Mouse (Mus musculus) layer of hippocampus, adult 6 months (tissue): ENCODE measurements around the gene Rnf167. TPM values are rescaled to one million over a fixed set of nuclear protein-coding genes. Genes with fewer than 3 reads are reported as not detected.

Source experiments
- long read RNA-seq, 2 experiments: library from polyadenylated mRNA; unstranded; transcript quantifications; one replicate each; pipeline ENCODE4 v2.0.0; 2019 to 2020
- polyA plus RNA-seq: library from polyadenylated mRNA; unstranded; fragments of <200 nt; fragmentation: Nextera tagmentation; gene quantifications from 2 replicates; pipeline ENCODE4 v1.2.3, GENCODE M21; 2021

Gene Rnf167
- polyA plus RNA-seq, result 98.0 and 122 TPM in 2 replicates
- long read RNA-seq, experiment 1, transcript Rnf167-201 (9 exons, 1,833 nt), result major isoform, 49 of 70 reads
- long read RNA-seq, experiment 1, partial matches to known transcripts, result 4 of 70 reads
- long read RNA-seq, experiment 1, other reads (novel, unspliced or antisense), result 17 of 70 reads
- long read RNA-seq, experiment 2, transcript Rnf167-201 (9 exons, 1,833 nt), result major isoform, 181 of 241 reads
- long read RNA-seq, experiment 2, transcript Rnf167-205 (10 exons, 1,957 nt), result minor isoform, 5 of 241 reads
- long read RNA-seq, experiment 2, partial matches to known transcripts, result 4 of 241 reads
- long read RNA-seq, experiment 2, other reads (novel, unspliced or antisense), result 49 of 241 reads

DNA sequence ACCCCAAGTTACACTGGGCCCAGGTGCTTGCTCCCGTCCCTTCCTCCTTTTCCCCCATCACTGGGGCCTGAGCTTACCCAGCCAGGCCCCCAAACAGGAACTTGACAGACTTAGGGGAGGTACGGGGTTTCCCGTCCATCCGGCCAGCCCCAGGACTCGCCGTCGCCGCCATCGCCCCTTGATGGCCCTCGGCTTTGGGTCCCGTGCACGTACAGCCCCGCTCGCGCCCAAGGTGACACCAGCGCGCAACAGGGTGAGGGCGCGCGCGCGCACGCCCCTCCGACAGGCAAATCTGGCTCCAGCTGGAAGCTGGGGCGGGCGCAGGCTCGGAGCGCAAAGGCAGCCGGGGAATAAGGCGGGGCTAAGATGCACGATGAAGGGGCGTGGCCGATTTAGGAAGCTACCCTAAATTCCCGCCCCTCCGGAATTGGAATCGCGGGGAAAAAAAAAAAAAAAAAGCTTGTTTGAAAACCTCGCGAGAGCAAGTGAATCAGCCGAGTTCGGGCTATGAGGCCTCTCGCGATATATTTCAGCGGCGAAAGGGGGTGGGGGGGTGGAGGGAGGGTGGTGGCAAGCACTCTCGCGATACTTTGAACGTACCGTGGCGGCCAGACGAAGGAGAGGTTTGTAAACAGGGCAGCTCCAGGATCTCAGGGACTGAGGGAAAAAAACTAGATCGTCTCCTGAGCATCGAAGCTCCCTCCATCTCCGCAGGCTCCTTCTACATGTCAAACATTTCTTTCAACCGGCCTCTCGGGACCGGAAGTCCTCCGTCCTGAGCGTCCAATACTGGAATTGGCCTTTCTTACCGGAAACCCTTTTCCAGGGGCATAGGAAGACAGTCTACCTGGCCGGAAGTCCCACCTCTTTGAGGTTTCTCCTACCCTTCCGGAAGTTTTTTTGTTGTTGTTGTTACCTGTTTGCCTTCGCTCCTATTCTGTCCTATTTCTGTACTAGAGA is at the start of gene Rnf167, which contains the start of gene Slc25a11:
Rnf167 (plus strand) TSS at position 545 of the 960 bp plus-strand sequence.
Slc25a11 (minus strand) TSS at position 789 of the 960 bp plus-strand sequence.

DNA sequence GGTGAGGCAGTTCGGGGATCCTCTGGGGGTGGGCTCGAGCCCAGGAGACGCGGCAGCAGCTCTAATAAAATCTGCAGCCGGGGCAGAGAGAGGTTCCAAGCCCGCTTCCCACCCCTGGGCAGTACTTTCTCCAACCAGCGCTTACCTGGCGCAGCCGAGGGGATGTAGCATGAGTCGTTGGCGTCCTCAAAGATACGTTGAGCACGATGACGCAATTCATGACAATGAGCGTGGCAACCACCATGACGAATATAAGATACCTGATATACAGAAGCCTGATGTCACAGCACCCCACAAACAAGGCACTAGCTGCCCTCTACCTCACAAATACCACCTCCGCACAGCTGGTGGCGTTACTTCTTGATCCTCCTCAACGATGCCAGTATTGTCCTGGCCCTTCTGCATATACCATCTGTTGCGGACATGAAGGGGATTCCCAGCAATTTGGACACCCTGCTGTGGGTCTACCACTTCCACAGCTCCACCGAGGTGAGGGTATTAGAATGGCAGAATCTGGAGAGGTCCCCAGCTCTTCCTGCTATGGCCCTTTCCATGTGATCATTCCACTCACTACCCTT is 31.4 kb upstream of the Rnf167 start, which contains the start of gene 4930544D05Rik:
4930544D05Rik (plus strand) TSS at position 333 of the 578 bp plus-strand sequence.

DNA sequence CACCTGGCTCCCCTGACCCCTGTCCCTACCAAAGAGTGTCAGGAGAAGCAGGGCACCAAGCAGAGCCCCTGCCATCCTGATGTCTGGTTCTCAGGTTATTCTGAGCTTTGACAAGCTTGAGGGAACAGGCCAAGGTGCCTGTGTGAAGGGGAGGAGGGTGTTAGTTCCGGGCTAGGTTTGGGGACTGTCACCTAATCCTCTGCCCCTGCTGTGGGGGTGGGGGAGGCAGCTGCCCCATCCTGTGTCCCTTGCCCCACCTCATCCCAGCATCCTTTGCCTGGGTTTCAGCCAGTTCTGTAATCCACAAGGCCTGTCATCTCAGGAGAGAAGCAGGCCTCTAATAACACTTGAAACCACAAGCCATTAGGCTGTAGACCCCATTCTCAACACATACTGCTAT is 27.9 kb upstream of the Rnf167 start, which contains the start of gene Chrne:
Chrne (minus strand) TSS at position 116 of the 400 bp plus-strand sequence.

DNA sequence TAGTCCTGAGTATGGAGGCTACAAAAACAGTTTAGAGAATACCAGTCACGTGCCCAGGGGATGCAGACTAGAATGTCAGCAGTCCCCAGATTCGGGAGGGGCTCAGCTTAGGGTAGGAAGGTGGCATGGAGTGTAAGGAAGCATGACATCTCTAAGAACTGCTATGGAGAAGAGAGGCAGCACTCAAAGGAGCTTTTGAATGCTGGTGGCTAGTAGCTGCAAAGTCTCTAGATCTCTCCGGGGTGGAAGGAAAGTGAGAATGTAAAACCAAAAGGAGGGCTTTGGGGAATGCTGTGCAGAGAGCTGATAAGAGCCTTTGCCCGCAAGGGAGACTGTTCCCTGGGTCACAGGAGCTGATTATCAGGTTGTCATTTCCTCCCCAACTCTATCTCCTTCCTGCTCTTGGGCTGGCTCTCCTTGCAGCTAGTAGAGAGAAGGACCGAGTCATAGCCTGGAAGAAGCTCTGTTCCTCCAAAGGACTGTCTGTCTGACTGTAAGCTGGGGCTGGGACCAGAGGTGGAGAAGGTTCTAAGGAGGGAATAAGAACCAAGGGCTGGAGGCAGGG is 8.2 kb upstream of the Rnf167 start, which contains the start of gene Gp1ba:
Gp1ba (plus strand) TSS at position 409 of the 565 bp plus-strand sequence.

DNA sequence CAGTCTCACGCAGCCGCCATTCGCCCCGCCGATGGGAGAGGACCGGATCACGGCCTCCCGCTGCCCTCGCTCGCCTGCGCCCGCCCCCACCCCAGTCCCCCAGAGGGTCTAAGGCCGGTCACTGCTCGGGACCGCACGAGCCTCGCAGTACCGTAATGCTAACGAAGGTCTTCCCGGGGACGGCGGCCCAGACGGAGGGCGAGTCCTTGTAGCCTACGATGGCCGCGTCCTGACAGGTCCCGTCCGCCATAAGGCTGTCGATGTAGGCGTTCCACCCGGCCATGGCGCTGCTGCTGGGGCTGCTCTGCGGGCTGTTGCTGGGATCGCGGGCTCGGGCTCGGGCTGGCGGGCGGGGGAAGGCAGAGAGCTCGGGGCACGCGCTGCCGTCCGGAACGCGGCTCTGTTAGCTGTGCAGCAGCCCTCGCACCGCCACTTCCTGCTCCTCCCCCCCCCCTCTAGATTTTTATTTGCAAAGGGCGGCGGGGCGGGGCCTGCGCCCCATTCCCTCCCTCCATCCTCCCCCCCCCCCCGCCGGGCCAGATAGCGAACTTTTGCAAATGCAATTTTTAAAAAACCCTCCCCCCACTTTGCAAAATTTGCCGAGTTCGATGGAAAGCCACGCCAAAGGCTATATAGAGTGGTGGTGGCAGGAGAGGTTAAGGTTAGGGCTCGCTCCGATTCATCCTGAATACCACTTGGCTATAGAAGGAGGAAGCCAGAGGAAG is 7.3 kb downstream of the Rnf167 start, which contains the start of gene Pfn1:
Pfn1 (minus strand) TSS at position 447 of the 725 bp plus-strand sequence.

DNA sequence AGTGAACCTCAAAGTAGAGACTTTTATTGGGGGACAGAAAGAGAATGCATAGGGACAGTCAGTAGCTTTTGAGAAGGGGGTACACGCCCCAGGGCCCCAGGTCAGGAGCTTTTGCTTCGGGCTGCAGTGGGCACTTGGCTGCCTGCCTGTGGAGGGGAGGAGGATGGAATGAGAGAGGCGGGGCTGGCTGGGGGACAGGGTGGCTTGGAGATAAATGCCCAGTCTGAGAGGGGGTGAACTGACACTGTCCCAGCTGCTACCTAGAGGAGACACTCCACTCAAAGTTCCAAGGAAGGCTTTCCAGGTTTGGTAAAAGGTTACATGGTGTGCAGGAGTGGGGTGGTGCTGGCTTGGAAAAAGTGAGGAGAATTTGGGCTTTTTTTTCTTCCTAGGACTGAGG is 9.9 kb downstream of the Rnf167 start, which contains the start of gene Eno3:
Eno3 (plus strand) TSS at position 239 of the 400 bp plus-strand sequence.

DNA sequence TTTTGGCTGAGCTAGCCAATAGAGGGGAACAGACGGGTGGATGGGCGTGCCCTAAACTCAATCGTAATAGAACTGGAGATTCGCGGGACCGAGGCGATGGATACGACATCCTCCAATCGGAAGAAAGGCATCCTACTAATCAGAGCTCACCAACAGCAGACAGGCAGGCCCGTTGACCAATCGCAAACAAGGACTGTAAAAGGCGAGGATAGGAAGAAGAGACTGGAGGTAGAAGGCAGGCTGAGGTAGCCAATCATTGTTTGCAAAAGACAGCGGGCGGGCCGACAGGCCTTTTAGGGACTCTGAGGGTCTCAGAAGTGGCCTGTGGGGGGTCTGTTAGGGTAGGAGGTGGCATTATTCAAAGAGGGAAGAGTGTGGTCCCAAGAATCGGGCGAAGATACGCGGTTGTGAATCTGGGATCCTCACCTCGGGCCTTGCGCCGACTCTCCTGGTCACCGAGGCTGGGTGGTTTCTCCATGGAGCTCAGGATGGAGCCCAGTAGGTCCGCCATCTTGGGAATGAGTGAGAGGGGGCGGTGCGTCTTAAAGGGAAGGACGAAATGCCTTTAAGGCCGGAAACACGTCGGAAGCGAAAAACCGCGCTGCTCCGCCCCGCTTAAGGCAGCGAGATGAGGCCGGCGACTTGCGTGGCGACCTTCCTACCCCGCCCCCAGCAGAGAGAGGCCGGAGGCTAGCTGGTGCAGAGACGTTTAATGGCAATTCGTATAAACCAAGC is 21.9 kb downstream of the Rnf167 start, which contains the start of gene Spag7:
Spag7 (minus strand) TSS at position 646 of the 735 bp plus-strand sequence.

DNA sequence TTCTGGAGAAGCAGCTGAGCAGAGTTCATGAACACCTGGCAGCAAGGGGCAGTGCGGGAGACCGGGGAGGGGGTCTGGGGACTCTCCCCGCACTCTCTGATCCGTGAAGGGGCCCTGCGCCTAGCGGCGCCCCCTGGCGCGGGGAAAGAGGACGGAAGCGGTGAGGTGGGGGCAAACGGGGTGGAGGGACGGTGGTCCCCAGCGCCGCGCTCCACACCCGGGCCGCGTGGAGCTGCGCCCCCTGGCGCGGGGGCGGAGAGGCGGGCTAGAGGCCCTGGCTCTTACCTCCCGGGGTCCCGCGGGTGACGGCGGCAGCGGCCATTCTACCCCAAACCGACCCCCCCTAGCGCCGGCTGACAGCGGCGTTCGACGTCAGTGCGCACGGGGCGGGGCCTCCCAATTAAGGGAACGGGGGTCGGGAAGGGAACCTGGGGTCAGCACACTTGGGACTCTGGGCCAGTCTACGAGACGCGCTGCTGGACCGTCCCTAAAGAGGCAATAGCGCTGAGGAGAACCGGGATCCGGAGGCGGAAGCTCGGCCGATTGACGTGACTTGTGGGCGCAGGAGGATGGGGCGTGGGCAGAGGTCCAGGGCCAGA is 40.7 kb downstream of the Rnf167 start, which contains the start of gene Camta2:
Camta2 (minus strand) TSS at position 505 of the 599 bp plus-strand sequence.

DNA sequence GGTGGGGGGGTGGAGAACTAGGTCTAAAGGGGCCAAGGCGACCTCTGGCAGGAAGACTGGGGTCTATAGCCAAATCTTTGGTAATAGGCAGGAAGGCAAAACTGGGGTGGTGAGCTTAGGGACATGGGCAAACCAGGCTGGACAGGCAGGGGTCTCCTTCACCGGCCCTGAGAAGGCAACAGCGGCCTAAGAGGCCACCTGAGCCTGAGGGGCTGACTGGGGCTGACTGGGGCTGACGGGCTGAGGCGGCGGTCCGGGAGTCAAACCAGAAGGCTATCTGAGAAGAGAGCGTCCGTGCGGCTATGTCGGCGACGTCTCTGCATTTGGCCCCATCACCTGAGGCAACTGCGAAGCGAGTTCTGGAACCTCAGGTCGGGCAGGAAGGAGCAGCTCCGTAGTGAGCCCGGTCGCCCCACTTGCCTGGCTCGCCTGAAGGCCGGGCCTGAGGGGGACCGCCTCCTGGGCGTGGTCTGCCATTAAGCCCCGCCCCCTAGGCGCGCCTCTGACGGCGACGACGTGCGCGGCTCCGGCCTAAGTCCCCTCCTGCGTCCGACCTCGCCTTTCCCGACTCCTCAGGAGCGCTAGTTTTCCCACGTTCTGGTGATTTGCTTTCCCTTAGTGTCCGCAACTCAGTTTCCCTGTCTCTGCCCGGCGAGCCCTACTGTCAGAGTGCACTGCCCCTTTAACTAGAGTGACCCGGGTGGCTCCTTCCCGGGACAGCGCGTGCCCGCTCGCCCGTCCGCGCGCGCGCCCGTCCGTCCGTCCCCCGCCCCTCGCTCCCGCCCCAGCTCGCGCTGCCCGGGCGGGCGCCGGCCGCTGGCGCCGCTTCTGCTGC is 52.9 kb downstream of the Rnf167 start, which contains the start of the genes Inca1 and Kif1c:
Inca1 (minus strand) TSS at position 434 of the 835 bp plus-strand sequence.
Kif1c (plus strand) TSS at position 827 of the 835 bp plus-strand sequence.

Other genes with a start within 250 kb of the Rnf167 start
- gene Pelp1, start 237.2 kb upstream of the Rnf167 start, polyA plus RNA-seq, result 7.1 and 10.1 TPM in 2 replicates
- gene Arrb2, start 214.6 kb upstream of the Rnf167 start, polyA plus RNA-seq, result 4.8 and 6.1 TPM in 2 replicates
- gene Med11, start 195.3 kb upstream of the Rnf167 start, polyA plus RNA-seq, result 19.1 and 19.8 TPM in 2 replicates
- gene Zmynd15, start 187.8 kb upstream of the Rnf167 start, polyA plus RNA-seq, result 0.06 and 0.13 TPM in 2 replicates
- 1.9 and 3.4 TPM in 2 replicates for gene Cxcl16, start 187.3 kb upstream of the Rnf167 start, polyA plus RNA-seq
- gene Tm4sf5, start 142.0 kb upstream of the Rnf167 start, polyA plus RNA-seq, result 0.62 and 0.80 TPM in 2 replicates
- 0.30 and 0.39 TPM in 2 replicates for gene Vmo1, start 132.6 kb upstream of the Rnf167 start, polyA plus RNA-seq
- gene Gltpd2, start 128.0 kb upstream of the Rnf167 start, polyA plus RNA-seq, result 0.11 TPM in 2 replicates
- 615 and 656 TPM in 2 replicates for gene Psmb6, start 121.9 kb upstream of the Rnf167 start, polyA plus RNA-seq
- not detected in 2 replicates for gene Gm40193, start 114.3 kb upstream of the Rnf167 start, polyA plus RNA-seq
- gene Pld2, start 107.2 kb upstream of the Rnf167 start, polyA plus RNA-seq, result 7.8 and 8.6 TPM in 2 replicates
- gene Mink1, start 84.4 kb upstream of the Rnf167 start, polyA plus RNA-seq, result 25.4 and 30.5 TPM in 2 replicates
- gene 4930544D05Rik, start 31.4 kb upstream of the Rnf167 start, polyA plus RNA-seq, result not detected in 2 replicates
- gene Chrne, start 28.0 kb upstream of the Rnf167 start, polyA plus RNA-seq, result 0.31 TPM in 1 of 2 replicates, not detected in the other
- gene Gp1ba, start 8.1 kb upstream of the Rnf167 start, polyA plus RNA-seq, result 0.11 and 0.15 TPM in 2 replicates
- 202 and 213 TPM in 2 replicates for gene Slc25a11, start 244 bp downstream of the Rnf167 start, polyA plus RNA-seq
- 531 and 655 TPM in 2 replicates for gene Pfn1, start 7.4 kb downstream of the Rnf167 start, polyA plus RNA-seq
- gene Eno3, start 10.0 kb downstream of the Rnf167 start, polyA plus RNA-seq, result 4.7 and 5.0 TPM in 2 replicates
- gene Spag7, start 22.2 kb downstream of the Rnf167 start, polyA plus RNA-seq, result 74.2 and 84.7 TPM in 2 replicates
- 105 and 127 TPM in 2 replicates for gene Camta2, start 40.9 kb downstream of the Rnf167 start, polyA plus RNA-seq
- gene Inca1, start 52.9 kb downstream of the Rnf167 start, polyA plus RNA-seq, result 5.2 and 5.7 TPM in 2 replicates
- 0.90 and 1.3 TPM in 2 replicates for gene Kif1c, start 53.3 kb downstream of the Rnf167 start, polyA plus RNA-seq
- 12.9 and 14.9 TPM in 2 replicates for gene Zfp3, start 117.0 kb downstream of the Rnf167 start, polyA plus RNA-seq
- gene Scimp, start 165.4 kb downstream of the Rnf167 start, polyA plus RNA-seq, result 0.13 and 0.26 TPM in 2 replicates
- gene Rabep1, start 197.5 kb downstream of the Rnf167 start, polyA plus RNA-seq, result 79.5 and 90.5 TPM in 2 replicates